Mouse (Mus musculus) intestine, postnatal 0 days (tissue): ENCODE measurements around the gene Guca2a. TPM values are rescaled to one million over a fixed set of nuclear protein-coding genes. Genes with fewer than 3 reads are reported as not detected.

ENCODE experiments used
- ATAC-seq: fragments of 200-750 bp; cut with Nextera tagmentation; 2 replicates; pipeline ENCODE4 v1.8.0; 2017; ENCODE audit warnings: mild to moderate bottlenecking, moderate TSS enrichment, moderate library complexity
- H3K27ac ChIP-seq: fragments of 300-500 bp; sonication (generic); 2 replicates; pipeline ENCODE4 v1.5.1; 2014; ENCODE audit warnings: mild to moderate bottlenecking, low read depth, low read length, moderate library complexity
- H3K27me3 ChIP-seq: fragments of 300-500 bp; sonication (generic); replicated peaks from 2 replicates; pipeline ENCODE4 v1.6.1; 2014; ENCODE audit warnings: low read length, mixed read lengths; ENCODE audit not compliant: control insufficient read depth, insufficient read depth
- H3K36me3 ChIP-seq: fragments of 300-500 bp; sonication (generic); 2 replicates; pipeline ENCODE4 v1.6.1; 2014; ENCODE audit warnings: mild to moderate bottlenecking, moderate library complexity; ENCODE audit not compliant: control insufficient read depth, insufficient read depth
- H3K4me1 ChIP-seq: fragments of 300-500 bp; sonication (generic); replicated peaks from 2 replicates; pipeline ENCODE4 v1.6.1; 2014; ENCODE audit warnings: antibody characterized with exemption, low read length, mixed read lengths; ENCODE audit not compliant: control insufficient read depth, insufficient read depth
- H3K4me2 ChIP-seq: fragments of 300-500 bp; sonication (generic); replicated peaks from 2 replicates; pipeline ENCODE4 v1.6.1; 2014; ENCODE audit warnings: low read depth, mild to moderate bottlenecking, moderate library complexity
- H3K4me3 ChIP-seq: fragments of 300-500 bp; sonication (generic); 2 replicates; pipeline ENCODE4 v1.5.1; 2014; ENCODE audit warnings: low read depth, low read length
- H3K9ac ChIP-seq: fragments of 300-500 bp; sonication (generic); 2 replicates; pipeline ENCODE4 v1.6.1; 2014; ENCODE audit warnings: mild to moderate bottlenecking, low read depth, low read length
- H3K9me3 ChIP-seq: fragments of 300-500 bp; sonication (generic); 2 replicates; pipeline ENCODE4 v1.6.1; 2016; ENCODE audit warnings: mixed run types; ENCODE audit not compliant: control insufficient read depth
- CTCF ChIP-seq: sonication (generic); IDR thresholded peaks from 2 replicates; pipeline ENCODE4 v1.5.1; 2016; ENCODE audit warnings: low read depth, mild to moderate bottlenecking, control low read depth, antibody characterized with exemption, moderate library complexity
- WGBS: fragments of 180-500 bp; shearing (Covaris S2); extraction: QIAGEN DNeasy Blood & Tissue Kit; methylation state at CpG from one replicate; pipeline ENCODE4 v1.1.7; 2014; 5-methylcytosine and 5-hydroxymethylcytosine counted together
- polyA plus RNA-seq: library from polyadenylated mRNA; unstranded; fragments of >200 nt; fragmentation: Nextera tagmentation; extraction: Ambion mirVana; gene quantifications from 2 replicates; pipeline ENCODE4 v1.2.1, GENCODE M21; 2015

Guca2a gene
- polyA plus RNA-seq, 1 experiment from 2014 or later, result 1,981 TPM

DNA sequence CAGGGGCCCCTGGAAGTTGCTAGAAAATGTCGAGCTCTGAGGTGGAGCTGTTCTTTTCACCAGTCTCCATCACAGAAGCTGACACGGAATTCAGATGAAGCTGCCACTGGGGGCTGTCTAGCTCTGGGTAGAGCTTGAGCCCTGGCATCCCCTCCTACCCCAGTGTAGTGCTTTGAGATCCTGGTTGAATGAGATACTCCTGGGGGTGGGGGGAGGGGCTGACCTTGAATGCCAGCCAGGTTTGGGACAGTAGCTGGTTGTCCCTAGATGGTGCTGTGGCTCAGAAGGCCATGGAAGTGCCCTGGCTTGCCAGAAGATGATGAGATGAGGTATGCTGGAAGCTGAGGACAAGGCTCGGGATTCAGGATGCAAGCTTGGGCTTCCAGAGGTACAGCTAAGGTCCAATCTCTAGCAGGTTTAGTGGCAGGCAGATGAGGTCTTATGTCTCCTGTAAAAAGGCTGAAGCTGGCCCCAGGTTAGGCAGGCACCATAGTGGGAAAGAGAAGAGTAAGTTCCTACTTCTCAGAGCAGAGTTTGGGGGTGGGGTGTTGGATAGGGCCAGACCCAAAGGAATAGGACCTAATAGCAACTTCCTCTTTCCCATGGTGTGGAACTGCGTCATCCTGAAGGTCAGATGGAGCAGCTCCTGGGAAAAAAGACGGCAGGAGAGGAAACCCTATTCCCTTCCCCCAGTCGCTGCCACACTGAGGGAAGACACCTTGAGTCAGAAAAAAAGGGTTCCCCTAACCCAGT is 2.4 kb upstream of the Guca2a start:
- H3K4me1 ChIP-seq, result peaks cover 5% of the 10 kb centered on the region; the same call in 1 of the 2 replicates
- no peaks in the 10 kb centered on the region for H3K27me3 ChIP-seq
- no peak overlapping the region for H3K4me3 ChIP-seq
- no peak overlapping the region for H3K27ac ChIP-seq
- no peaks in the 10 kb centered on the region for H3K9me3 ChIP-seq
- no peak overlapping the region for H3K4me2 ChIP-seq
- 0 out of 2 replicates have a peak, but pooled peaks have one; percentile 22 for TF ChIP-seq CTCF
- WGBS, result 61% methylated on average over 6 of the region's 6 CpGs
- H3K36me3 ChIP-seq, result no peaks in the 10 kb centered on the region
- ATAC-seq, result no peak
- H3K9ac ChIP-seq, result no peak overlapping the region

DNA sequence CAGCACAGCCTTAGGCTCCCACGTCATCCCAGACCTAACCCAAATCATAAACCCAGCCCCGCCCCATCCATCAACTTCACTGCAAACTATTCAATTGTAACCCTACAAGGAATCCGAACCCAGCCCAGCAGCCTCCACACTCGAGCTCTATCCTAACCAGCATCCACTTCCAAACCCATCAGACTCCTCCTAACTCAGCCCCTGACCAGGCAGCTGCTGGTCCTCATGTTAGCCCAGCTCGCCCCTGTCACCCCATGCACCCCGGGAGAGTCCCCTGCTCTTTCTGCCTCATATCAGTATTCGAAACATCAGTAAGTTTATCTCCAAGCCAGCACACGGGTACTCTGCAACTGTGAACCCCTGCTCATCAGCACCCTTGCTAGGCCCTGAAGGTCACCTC is 1.8 kb upstream of the Guca2a start:
- ATAC-seq, result no peak
- Histone ChIP-seq H3K4me3 (no peak overlapping the region), H3K4me1 (peaks cover 5% of the 10 kb centered on the region; the same call in 1 of the 2 replicates), H3K27me3 (no peaks in the 10 kb centered on the region), H3K9ac (no peak overlapping the region), H3K36me3 (no peaks in the 10 kb centered on the region), H3K27ac (no peak overlapping the region), H3K9me3 (no peaks in the 10 kb centered on the region), H3K4me2 (no peak overlapping the region)
- 62% methylated on average over 8 of the region's 8 CpGs for WGBS
- no peak for TF ChIP-seq CTCF

DNA sequence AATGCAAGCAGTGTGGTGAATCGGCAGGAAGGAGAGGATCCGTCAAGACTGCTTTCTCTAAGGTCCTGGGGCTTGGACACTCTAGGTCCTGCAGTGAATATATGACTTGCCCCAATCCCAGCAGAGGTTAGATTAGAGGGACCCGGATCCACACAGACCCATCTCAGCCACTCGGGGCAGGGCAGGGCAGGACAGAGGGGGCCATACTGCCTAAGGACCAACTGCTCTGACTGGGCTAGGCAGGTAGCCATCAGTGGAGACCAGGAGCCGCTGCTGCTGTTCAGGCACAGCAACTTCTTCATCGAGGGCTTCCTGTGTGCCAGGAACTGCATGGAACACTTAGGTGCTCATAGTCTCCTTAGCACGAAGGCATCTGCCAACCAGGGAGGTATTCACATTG is 773 bp upstream of the Guca2a start:
- peak overlapping the region; percentile 68 for H3K27ac ChIP-seq
- H3K4me3 ChIP-seq, result no peak overlapping the region
- H3K9ac ChIP-seq, result no peak overlapping the region
- no peak for TF ChIP-seq CTCF
- H3K27me3 ChIP-seq, result no peaks in the 10 kb centered on the region
- no peak overlapping the region for H3K4me2 ChIP-seq
- H3K36me3 ChIP-seq, result no peaks in the 10 kb centered on the region
- H3K4me1 ChIP-seq, result peaks cover 5% of the 10 kb centered on the region; the same call in 1 of the 2 replicates
- H3K9me3 ChIP-seq, result no peaks in the 10 kb centered on the region
- 72% methylated on average over 7 of the region's 7 CpGs for WGBS
- no peak for ATAC-seq

DNA sequence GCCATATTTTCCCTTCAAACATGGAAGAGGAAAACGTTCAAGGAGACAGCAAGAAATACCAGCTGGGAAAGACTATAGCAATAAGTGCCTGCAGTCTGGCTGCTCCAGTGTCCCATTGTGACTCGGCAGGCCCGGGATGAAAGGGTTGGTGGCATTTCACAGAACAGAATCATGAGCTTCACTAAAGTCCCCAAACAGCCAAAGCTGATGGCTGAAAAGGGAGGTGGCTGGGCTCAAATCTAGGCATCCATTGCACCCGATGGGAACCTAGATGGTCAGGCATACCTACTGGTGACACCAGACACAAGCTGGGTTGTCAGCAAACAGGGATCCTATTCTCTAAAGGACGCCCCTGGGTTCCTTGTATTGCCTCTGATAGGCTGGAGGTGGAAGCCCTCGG is 442 bp downstream of the Guca2a start:
- no peaks in the 10 kb centered on the region for H3K27me3 ChIP-seq
- no peak for TF ChIP-seq CTCF
- H3K9me3 ChIP-seq, result no peaks in the 10 kb centered on the region
- H3K4me1 ChIP-seq, result peaks cover 5% of the 10 kb centered on the region; the same call in 1 of the 2 replicates
- H3K36me3 ChIP-seq, result no peaks in the 10 kb centered on the region
- H3K9ac ChIP-seq, result peak overlapping the region; percentile 17; the same call in 1 of the 2 replicates
- H3K4me3 ChIP-seq, result peak overlapping the region; percentile 13; the same call in 1 of the 2 replicates
- H3K27ac ChIP-seq, result peak overlapping the region; percentile 68; the same call in 1 of the 2 replicates
- 71% methylated on average over 6 of the region's 6 CpGs for WGBS
- peak overlapping the region; percentile 52 for H3K4me2 ChIP-seq
- ATAC-seq, result no peak

GRCm38 (mm10) chr4:119638656-119639055 is 1.2 kb downstream of the Guca2a start:
- Histone ChIP-seq H3K4me3 (peak overlapping the region; percentile 13; the same call in 1 of the 2 replicates), H3K9ac (no peak overlapping the region), H3K4me1 (peaks cover 5% of the 10 kb centered on the region; the same call in 1 of the 2 replicates), H3K4me2 (peak overlapping the region; percentile 52), H3K27ac (no peak overlapping the region), H3K36me3 (no peaks in the 10 kb centered on the region), H3K27me3 (no peaks in the 10 kb centered on the region), H3K9me3 (no peaks in the 10 kb centered on the region)
- no peak for ATAC-seq
- WGBS, result 56% methylated on average over 11 of the region's 11 CpGs
- no peak for TF ChIP-seq CTCF

DNA sequence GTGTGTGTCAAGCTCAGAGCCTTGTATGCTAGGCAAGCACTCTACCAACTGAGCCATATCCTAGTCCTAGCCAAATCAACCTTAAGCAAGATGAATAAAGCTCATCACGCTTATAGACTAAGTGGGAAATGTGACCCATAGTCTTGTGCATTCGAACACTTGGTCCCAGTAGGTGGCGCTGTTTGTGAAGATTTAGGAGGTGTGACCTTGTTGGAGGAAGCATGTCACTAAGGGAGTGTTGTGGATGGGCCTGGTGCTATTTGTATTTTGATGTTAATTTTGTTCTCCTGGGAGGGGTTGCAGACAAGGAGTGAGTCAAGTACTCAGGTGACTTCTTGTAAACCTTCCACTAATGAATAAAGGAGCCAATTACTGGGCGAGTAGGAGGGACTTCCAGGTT is 5.2 kb downstream of the Guca2a start:
- no peak for ATAC-seq

More for the DNA sequence above, 5.2 kb downstream of the Guca2a start:
- Histone ChIP-seq H3K27ac (no peak overlapping the region), H3K4me1 (peaks cover 5% of the 10 kb centered on the region; the same call in 1 of the 2 replicates), H3K9me3 (no peaks in the 10 kb centered on the region), H3K27me3 (no peaks in the 10 kb centered on the region), H3K4me2 (no peak overlapping the region), H3K36me3 (no peaks in the 10 kb centered on the region), H3K4me3 (no peak overlapping the region), H3K9ac (no peak overlapping the region)
- peak; percentile 48 for TF ChIP-seq CTCF
- 85% methylated on average over 4 of the region's 4 CpGs for WGBS
